Mouse (Mus musculus): ENCODE results near the gene Trp63. TPM values are rescaled to one million over a fixed set of nuclear protein-coding genes. Genes with fewer than 3 reads are reported as not detected.

Trp63 gene
- polyA plus RNA-seq, 1 experiment from 2014 or later: 0.35 TPM

- WGBS: 80% methylated on average over 5 of the region's 5 CpGs
- Histone ChIP-seq H3K27me3 (replicated peaks) (no peaks in the 10 kb centered on the region), H3K4me2 (replicated peaks) (no peak overlapping the region), H3K9me3 (no peaks in the 10 kb centered on the region), H3K9ac (no peak overlapping the region), H3K4me3 (replicated peaks) (no peak overlapping the region), H3K36me3 (no peaks in the 10 kb centered on the region), H3K27ac (no peak overlapping the region), H3K4me1 (replicated peaks) (no peaks in the 10 kb centered on the region)
- no peak for ATAC-seq
Measured at GRCm38 (mm10) chr16:25786457-25786856, 102.9 kb downstream of the Trp63 start.

DNA sequence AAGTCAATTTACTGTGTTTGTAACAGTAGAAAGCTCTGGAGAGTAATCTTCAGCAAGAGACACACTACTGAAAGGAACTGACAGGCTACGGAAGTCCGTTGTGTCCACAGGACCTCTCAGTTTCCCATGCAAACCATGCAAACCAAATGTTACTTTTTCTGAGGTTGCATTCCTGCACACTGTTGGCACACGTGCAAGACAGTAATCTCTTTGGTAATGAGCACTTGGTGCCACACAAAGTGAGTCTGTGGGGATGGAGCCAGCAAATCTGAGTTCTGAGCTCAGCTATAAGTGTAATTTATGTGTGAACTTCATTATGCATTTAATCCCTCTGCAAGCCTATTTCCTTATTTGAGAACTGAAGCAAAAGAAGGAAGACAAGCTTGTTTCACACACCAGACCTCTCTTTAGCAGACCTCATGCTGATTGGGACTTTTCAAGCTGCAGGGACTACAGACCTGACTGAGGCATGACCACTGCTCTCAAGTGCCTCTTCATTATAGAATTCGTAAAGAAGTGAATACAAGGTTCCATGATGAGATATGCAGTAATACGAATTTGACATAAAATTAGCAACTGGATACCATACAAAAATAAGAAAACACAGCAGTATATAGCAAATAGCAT lies 109.2 kb downstream of the Trp63 start:
- no peaks in the 10 kb centered on the region for H3K9me3 ChIP-seq
- no peaks in the 10 kb centered on the region for H3K4me1 ChIP-seq (replicated peaks)
- no peaks in the 10 kb centered on the region for H3K36me3 ChIP-seq
- ATAC-seq: no peak
- H3K27me3 ChIP-seq (replicated peaks): no peaks in the 10 kb centered on the region
- H3K9ac ChIP-seq: no peak overlapping the region
- no peak overlapping the region for H3K27ac ChIP-seq
- H3K4me3 ChIP-seq (replicated peaks): no peak overlapping the region
- H3K4me2 ChIP-seq (replicated peaks): no peak overlapping the region
- 83% methylated on average over 5 of the region's 5 CpGs for WGBS

- no peak overlapping the region for H3K27ac ChIP-seq
- WGBS: 84% methylated on average over 4 of the region's 4 CpGs
Measured at GRCm38 (mm10) chr16:25797732-25798294, 114.2 kb downstream of the Trp63 start.

DNA sequence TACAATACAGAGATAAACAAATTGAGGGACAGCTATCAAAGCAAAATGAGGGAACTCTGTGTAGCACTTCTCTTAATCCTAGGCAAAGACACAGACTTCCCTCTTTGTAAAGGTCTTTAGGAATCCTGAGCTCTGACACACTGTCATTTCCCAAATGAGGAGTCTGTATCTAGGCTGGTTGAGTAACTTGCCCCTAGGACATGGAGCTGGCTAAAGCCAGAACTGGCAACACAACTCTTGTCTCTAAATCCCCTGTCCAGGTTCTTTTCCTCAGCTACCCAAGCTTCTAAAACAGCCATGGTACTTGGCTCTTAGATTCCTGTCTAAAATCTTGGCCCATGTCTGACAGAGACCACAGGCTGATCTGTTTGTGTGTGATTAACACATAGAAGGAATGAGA lies 116.1 kb downstream of the Trp63 start:
- H3K9ac ChIP-seq: no peak overlapping the region
- H3K27me3 ChIP-seq (replicated peaks): no peaks in the 10 kb centered on the region
- H3K27ac ChIP-seq: no peak overlapping the region
- H3K4me2 ChIP-seq (replicated peaks): no peak overlapping the region
- H3K36me3 ChIP-seq: no peaks in the 10 kb centered on the region
- H3K4me1 ChIP-seq (replicated peaks): 0 out of 2 replicates have a peak, but pooled peaks cover 2% of the 10 kb centered on the region
- no peaks in the 10 kb centered on the region for H3K9me3 ChIP-seq
- ATAC-seq: no peak
- H3K4me3 ChIP-seq (replicated peaks): no peak overlapping the region

More at GRCm38 (mm10) chr16:25797732-25798294, 114.2 kb downstream of the Trp63 start:
- ATAC-seq: no peak
- Histone ChIP-seq H3K4me1 (replicated peaks) (0 out of 2 replicates have a peak, but pooled peaks cover 1% of the 10 kb centered on the region), H3K4me2 (replicated peaks) (no peak overlapping the region), H3K9me3 (no peaks in the 10 kb centered on the region), H3K36me3 (no peaks in the 10 kb centered on the region), H3K4me3 (replicated peaks) (no peak overlapping the region), H3K9ac (no peak overlapping the region), H3K27me3 (replicated peaks) (no peaks in the 10 kb centered on the region)

DNA sequence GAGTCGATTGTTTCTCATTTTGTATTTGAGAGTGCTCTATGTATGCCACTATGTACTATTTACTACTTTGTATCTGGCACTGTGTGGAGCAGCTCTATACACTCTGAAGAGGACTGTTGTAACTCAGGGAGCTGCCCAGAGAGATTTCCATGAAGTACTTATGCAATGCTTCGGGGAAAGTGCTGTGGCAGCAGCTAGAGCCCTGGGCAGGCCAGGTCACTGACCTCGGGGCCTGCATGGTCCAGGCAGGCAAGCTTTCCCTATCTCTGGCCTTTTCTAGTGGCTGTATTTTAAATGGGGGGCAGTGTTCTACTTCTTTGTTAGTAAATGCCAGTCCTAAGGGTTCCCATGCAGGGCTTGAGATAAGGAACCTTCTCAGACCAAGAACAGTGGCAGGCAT lies 121.4 kb downstream of the Trp63 start:
- Histone ChIP-seq H3K36me3 (no peaks in the 10 kb centered on the region), H3K4me1 (replicated peaks) (0 out of 2 replicates have a peak, but pooled peaks cover 2% of the 10 kb centered on the region), H3K9ac (no peak overlapping the region), H3K4me2 (replicated peaks) (no peak overlapping the region), H3K27ac (no peak overlapping the region), H3K27me3 (replicated peaks) (no peaks in the 10 kb centered on the region), H3K9me3 (no peaks in the 10 kb centered on the region), H3K4me3 (replicated peaks) (no peak overlapping the region)
- no peak for ATAC-seq
- whole genome bisulfite sequencing: 62% methylated on average over 3 of the region's 3 CpGs

DNA sequence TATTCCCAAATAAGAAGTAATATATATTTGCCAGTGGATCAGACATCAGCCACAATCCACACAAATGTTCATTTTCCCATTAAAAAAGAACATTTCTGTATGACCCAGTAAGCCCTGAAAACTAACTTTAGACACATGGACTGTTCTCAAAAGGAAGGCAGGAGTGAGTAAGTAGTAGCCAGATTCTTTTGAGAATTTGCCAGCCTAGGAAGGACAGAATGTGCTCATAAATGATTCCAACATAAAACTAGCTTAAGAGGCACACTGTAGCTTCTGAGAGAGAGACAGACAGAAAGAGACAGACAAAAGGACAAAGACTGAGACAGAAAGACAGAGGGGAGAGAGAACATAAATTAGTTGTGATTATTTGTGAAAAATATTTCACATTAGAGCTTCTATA lies 123.6 kb downstream of the Trp63 start:
- no peak for ATAC-seq
- 0 out of 2 replicates have a peak, but pooled peaks cover 2% of the 10 kb centered on the region for H3K4me1 ChIP-seq (replicated peaks)
- H3K4me2 ChIP-seq (replicated peaks): no peak overlapping the region
- H3K36me3 ChIP-seq: no peaks in the 10 kb centered on the region
- no peak overlapping the region for H3K4me3 ChIP-seq (replicated peaks)
- no peak overlapping the region for H3K27ac ChIP-seq
- no peaks in the 10 kb centered on the region for H3K9me3 ChIP-seq
- no peak overlapping the region for H3K9ac ChIP-seq
- H3K27me3 ChIP-seq (replicated peaks): no peaks in the 10 kb centered on the region

GRCm38 (mm10) chr16:25817753-25818624 lies 134.4 kb downstream of the Trp63 start:
- Histone ChIP-seq H3K27me3 (replicated peaks) (no peaks in the 10 kb centered on the region), H3K4me3 (replicated peaks) (no peak overlapping the region), H3K4me2 (replicated peaks) (no peak overlapping the region), H3K4me1 (replicated peaks) (no peaks in the 10 kb centered on the region), H3K27ac (no peak overlapping the region), H3K36me3 (no peaks in the 10 kb centered on the region), H3K9me3 (no peaks in the 10 kb centered on the region), H3K9ac (no peak overlapping the region)
- WGBS: 37% methylated on average over 10 of the region's 10 CpGs
- ATAC-seq: no peak

DNA sequence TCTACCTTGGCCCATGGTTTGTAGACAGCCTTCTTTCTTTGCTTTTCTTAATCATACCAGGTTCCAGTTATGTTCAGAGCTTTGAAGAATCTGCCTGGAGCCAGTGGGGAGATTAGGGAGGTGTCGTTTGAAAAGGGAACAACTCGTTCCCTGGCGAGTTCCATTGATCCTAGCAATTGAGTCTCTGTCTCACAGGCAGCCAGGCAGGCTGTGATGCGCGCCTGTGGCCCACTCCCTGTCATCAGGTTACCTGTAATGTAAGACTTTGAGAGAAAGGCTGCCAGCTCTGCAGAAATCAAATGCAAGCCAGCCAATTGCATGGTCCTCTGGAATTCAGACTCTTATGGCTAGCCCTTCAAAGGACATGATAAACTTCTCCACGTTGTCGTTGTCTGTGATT lies 142.5 kb downstream of the Trp63 start:
- Histone ChIP-seq H3K27ac (no peak overlapping the region), H3K27me3 (replicated peaks) (no peaks in the 10 kb centered on the region), H3K4me3 (replicated peaks) (no peak overlapping the region), H3K4me1 (replicated peaks) (no peaks in the 10 kb centered on the region), H3K36me3 (no peaks in the 10 kb centered on the region), H3K4me2 (replicated peaks) (no peak overlapping the region), H3K9ac (no peak overlapping the region), H3K9me3 (no peaks in the 10 kb centered on the region)
- no peak for ATAC-seq
- WGBS: 69% methylated on average over 7 of the region's 7 CpGs

DNA sequence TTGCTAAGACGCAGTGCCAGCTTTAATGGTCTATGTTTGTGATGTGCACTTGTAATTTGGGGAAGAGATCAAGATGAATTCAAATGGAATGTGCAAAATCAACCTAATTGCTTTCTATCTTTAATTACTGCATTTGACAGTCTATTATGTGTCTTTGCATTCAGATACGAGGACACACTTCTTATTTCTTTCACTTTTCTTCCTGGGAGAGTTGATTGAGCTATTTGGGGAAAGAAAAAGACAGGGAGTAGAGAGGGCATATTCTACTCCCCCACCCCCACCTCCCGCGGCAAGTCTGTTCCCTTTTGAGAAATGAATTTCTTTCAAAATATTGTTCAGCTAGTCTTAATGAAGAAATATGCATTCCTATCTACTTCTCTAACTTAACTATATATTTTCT lies 149.0 kb downstream of the Trp63 start:
- no peak overlapping the region for H3K27ac ChIP-seq
- 88% methylated on average over 4 of the region's 4 CpGs for whole genome bisulfite sequencing
- H3K9ac ChIP-seq: no peak overlapping the region
- H3K27me3 ChIP-seq (replicated peaks): no peaks in the 10 kb centered on the region
- H3K36me3 ChIP-seq: no peaks in the 10 kb centered on the region
- no peak overlapping the region for H3K4me2 ChIP-seq (replicated peaks)
- H3K9me3 ChIP-seq: no peaks in the 10 kb centered on the region
- H3K4me3 ChIP-seq (replicated peaks): no peak overlapping the region
- no peak for ATAC-seq
- no peaks in the 10 kb centered on the region for H3K4me1 ChIP-seq (replicated peaks)

GRCm38 (mm10) chr16:25835301-25835700 lies 151.7 kb downstream of the Trp63 start:
- Histone ChIP-seq H3K9ac (no peak overlapping the region), H3K4me3 (replicated peaks) (no peak overlapping the region), H3K4me2 (replicated peaks) (no peak overlapping the region), H3K36me3 (no peaks in the 10 kb centered on the region), H3K4me1 (replicated peaks) (no peaks in the 10 kb centered on the region), H3K27me3 (replicated peaks) (no peaks in the 10 kb centered on the region), H3K27ac (no peak overlapping the region), H3K9me3 (no peaks in the 10 kb centered on the region)
- 68% methylated on average over 3 of the region's 3 CpGs for WGBS
- no peak for ATAC-seq

- H3K4me2 ChIP-seq (replicated peaks): no peak overlapping the region
- H3K9me3 ChIP-seq: no peaks in the 10 kb centered on the region
- no peak overlapping the region for H3K4me3 ChIP-seq (replicated peaks)
- H3K4me1 ChIP-seq (replicated peaks): no peaks in the 10 kb centered on the region
- no peak overlapping the region for H3K9ac ChIP-seq
- H3K36me3 ChIP-seq: no peaks in the 10 kb centered on the region
- H3K27ac ChIP-seq: no peak overlapping the region
- 61% methylated on average over 5 of the region's 5 CpGs for WGBS
- no peaks in the 10 kb centered on the region for H3K27me3 ChIP-seq (replicated peaks)
- no peak for ATAC-seq
Measured at GRCm38 (mm10) chr16:25835723-25836122, 152.2 kb downstream of the Trp63 start.

DNA sequence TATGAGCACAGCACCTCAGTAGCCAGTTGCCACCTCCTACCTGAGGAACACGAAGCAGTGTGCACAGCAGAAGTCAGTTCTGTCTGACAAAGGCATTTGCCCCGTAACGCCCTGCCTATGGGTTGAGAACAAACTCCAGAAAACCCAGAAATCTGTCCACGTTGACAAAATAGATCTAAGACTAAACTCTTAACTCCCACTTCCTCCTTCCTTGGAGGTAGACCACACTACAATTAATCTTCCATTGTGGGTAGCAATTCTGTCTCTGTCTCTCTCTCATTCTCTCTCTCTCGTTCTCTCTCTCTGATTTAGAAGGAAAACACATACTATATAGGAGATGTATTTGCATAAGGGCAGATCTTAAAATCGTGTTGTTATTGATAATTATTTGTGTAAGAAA lies 159.4 kb downstream of the Trp63 start:
- Histone ChIP-seq H3K4me1 (replicated peaks) (no peaks in the 10 kb centered on the region), H3K27me3 (replicated peaks) (no peaks in the 10 kb centered on the region), H3K9ac (no peak overlapping the region), H3K9me3 (no peaks in the 10 kb centered on the region), H3K4me3 (replicated peaks) (no peak overlapping the region), H3K27ac (no peak overlapping the region), H3K4me2 (replicated peaks) (no peak overlapping the region), H3K36me3 (no peaks in the 10 kb centered on the region)
- 71% methylated on average over 6 of the region's 6 CpGs for WGBS
- no peak for ATAC-seq
